Mouse (Mus musculus): ENCODE data around the gene Gm17364. TPM values are rescaled to one million over a fixed set of nuclear protein-coding genes. Genes with fewer than 3 reads are reported as not detected.

Gm17364 gene
- polyA plus RNA-seq, 1 experiment from 2014 or later: not detected

DNA sequence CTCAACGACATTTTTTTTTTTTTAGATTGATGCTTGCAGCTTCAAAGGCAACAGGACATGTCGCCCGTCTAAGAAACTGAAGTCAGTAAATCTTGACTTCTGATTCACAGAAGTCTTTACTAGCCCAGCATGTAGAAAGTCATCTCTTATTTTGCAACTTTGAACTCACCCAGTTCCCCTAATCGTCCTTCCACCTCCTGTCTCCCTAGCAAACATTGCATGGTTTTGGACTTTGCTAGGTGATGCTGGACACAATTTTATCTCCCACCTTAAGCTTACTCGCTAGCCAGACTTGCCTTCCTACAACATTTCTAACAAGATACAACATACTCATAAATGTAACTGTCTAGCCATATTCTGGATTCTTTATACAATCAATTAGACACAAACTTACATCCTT lies 45.7 kb downstream of the Gm17364 start:
- Histone ChIP-seq H3K4me3 (replicated peaks; ENCODE audit: low read depth, low read length) (no peak overlapping the region), H3K27ac (no peak overlapping the region), H3K4me1 (replicated peaks; ENCODE audit: insufficient read depth, low read length) (no peaks in the 10 kb centered on the region), H3K9ac (ENCODE audit: low read depth, low read length) (no peak overlapping the region), H3K4me2 (ENCODE audit: low read length) (no peak overlapping the region), H3K27me3 (ENCODE audit: insufficient read depth, low read length) (no peaks in the 10 kb centered on the region), H3K36me3 (ENCODE audit: insufficient read depth, low read length) (no peaks in the 10 kb centered on the region), H3K9me3 (replicated peaks; ENCODE audit: low read length) (no peaks in the 10 kb centered on the region)
- 85% methylated on average over 5 of the region's 5 CpGs for WGBS
- TF ChIP-seq CTCF (IDR thresholded peaks at IDR 0.05; ENCODE audit: low read depth): no peak
- no peak for ATAC-seq (replicated peaks; ENCODE audit: low FRiP score, low read depth)
- DNase-seq (ENCODE audit: low spot score): no peak

DNA sequence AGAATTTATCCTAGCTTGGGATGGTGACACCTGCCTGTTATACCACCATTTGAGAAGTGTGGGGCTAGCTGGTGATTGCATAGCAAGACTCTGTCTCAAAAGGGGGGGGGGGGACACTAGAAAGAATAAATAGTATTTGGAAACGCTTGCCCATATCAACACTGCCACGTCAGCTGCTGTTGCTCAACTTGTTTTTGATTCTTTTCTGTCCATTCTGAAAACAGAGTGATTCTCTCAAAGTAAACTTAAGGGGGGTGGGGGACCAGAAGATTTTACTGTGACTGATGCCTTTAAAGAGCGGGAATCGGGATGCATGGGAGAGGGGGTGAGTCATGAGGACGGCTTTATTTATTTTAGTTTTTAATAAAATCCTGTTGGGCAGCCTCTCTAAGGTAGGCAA lies 47.3 kb downstream of the Gm17364 start:
- Histone ChIP-seq H3K27ac (no peak overlapping the region), H3K9me3 (replicated peaks; ENCODE audit: low read length) (no peaks in the 10 kb centered on the region), H3K36me3 (ENCODE audit: insufficient read depth, low read length) (no peaks in the 10 kb centered on the region), H3K4me1 (replicated peaks; ENCODE audit: insufficient read depth, low read length) (no peaks in the 10 kb centered on the region), H3K4me3 (replicated peaks; ENCODE audit: low read depth, low read length) (no peak overlapping the region), H3K9ac (ENCODE audit: low read depth, low read length) (no peak overlapping the region), H3K27me3 (ENCODE audit: insufficient read depth, low read length) (no peaks in the 10 kb centered on the region), H3K4me2 (ENCODE audit: low read length) (no peak overlapping the region)
- ATAC-seq (replicated peaks; ENCODE audit: low FRiP score, low read depth): no peak
- WGBS: 77% methylated on average over 5 of the region's 5 CpGs
- no peak for TF ChIP-seq CTCF (IDR thresholded peaks at IDR 0.05; ENCODE audit: low read depth)
- DNase-seq (ENCODE audit: low spot score): no peak

Other genes with a start within 250 kb of the Gm17364 start
- 0.37 and 0.66 TPM in 2 replicates for gene Mak, start 194.3 kb downstream of the Gm17364 start, polyA plus RNA-seq (2015; fragmentation: Nextera tagmentation; extraction: Ambion mirVana)
- gene Gcm2, start 162.9 kb downstream of the Gm17364 start, polyA plus RNA-seq (2015; fragmentation: Nextera tagmentation; extraction: Ambion mirVana): not detected in 2 replicates
- not detected in 2 replicates for gene Sycp2l, start 159.7 kb downstream of the Gm17364 start, polyA plus RNA-seq (2015; fragmentation: Nextera tagmentation; extraction: Ambion mirVana)
- 19.4 and 23.6 TPM in 2 replicates for gene Elovl2, start 53.6 kb downstream of the Gm17364 start, polyA plus RNA-seq (2015; fragmentation: Nextera tagmentation; extraction: Ambion mirVana)
- 9.4 and 10.3 TPM in 2 replicates for gene Smim13, start 24.1 kb downstream of the Gm17364 start, polyA plus RNA-seq (2015; fragmentation: Nextera tagmentation; extraction: Ambion mirVana)
- gene Nedd9, start 213.4 kb upstream of the Gm17364 start, polyA plus RNA-seq (2015; fragmentation: Nextera tagmentation; extraction: Ambion mirVana): 26.4 and 27.3 TPM in 2 replicates